Mouse (Mus musculus) hindbrain, postnatal 0 days (tissue): ENCODE data around the gene Psmb10. TPM values are rescaled to one million over a fixed set of nuclear protein-coding genes. Genes with fewer than 3 reads are reported as not detected.

Source experiments
- ATAC-seq: fragments of 200-750 bp; cut with Nextera tagmentation; 2 replicates; pipeline ENCODE4 v1.8.0; 2017; ENCODE audit warnings: mild to moderate bottlenecking, moderate TSS enrichment, moderate library complexity
- DNase-seq: peaks from one replicate; pipeline ENCODE4 v3.0.0-alpha.2; 2015; ENCODE audit warnings: low spot score
- H3K27ac ChIP-seq: fragments of 300-500 bp; sonication (generic); 2 replicates; pipeline ENCODE4 v1.5.1; 2014; ENCODE audit warnings: mild to moderate bottlenecking
- H3K27me3 ChIP-seq: fragments of 300-500 bp; sonication (generic); 2 replicates; pipeline ENCODE4 v1.6.1; 2014; ENCODE audit warnings: low read length, mixed read lengths; ENCODE audit not compliant: insufficient read depth
- H3K36me3 ChIP-seq: fragments of 300-500 bp; sonication (generic); 2 replicates; pipeline ENCODE4 v1.6.1; 2014; ENCODE audit warnings: low read length, mixed read lengths; ENCODE audit not compliant: insufficient read depth
- H3K4me1 ChIP-seq: fragments of 300-500 bp; sonication (generic); 2 replicates; pipeline ENCODE4 v1.6.1; 2014; ENCODE audit warnings: antibody characterized with exemption, low read length, mixed read lengths; ENCODE audit not compliant: insufficient read depth
- H3K4me2 ChIP-seq: fragments of 300-500 bp; sonication (generic); 2 replicates; pipeline ENCODE4 v1.6.1; 2014; ENCODE audit warnings: low read depth, mild to moderate bottlenecking, low read length, moderate library complexity, mixed read lengths
- H3K4me3 ChIP-seq: fragments of 300-500 bp; sonication (generic); 2 replicates; pipeline ENCODE4 v1.5.1; 2014; ENCODE audit warnings: low read length
- H3K9ac ChIP-seq: fragments of 300-500 bp; sonication (generic); replicated peaks from 2 replicates; pipeline ENCODE4 v1.6.1; 2014; ENCODE audit warnings: mild to moderate bottlenecking, low read length, moderate library complexity, mixed read lengths
- H3K9me3 ChIP-seq: fragments of 300-500 bp; sonication (generic); 2 replicates; pipeline ENCODE4 v1.6.1; 2016; ENCODE audit warnings: low read length, mixed read lengths
- CTCF ChIP-seq: IDR thresholded peaks from 2 replicates; pipeline ENCODE4 v1.5.1; 2016; ENCODE audit warnings: antibody characterized with exemption, control low read depth, low read depth
- WGBS: fragments of 180-500 bp; shearing (Covaris S2); extraction: QIAGEN DNeasy Blood & Tissue Kit; methylation state at CpG from one replicate; pipeline ENCODE4 v1.1.7; 2014; 5-methylcytosine and 5-hydroxymethylcytosine counted together
- polyA plus RNA-seq: library from polyadenylated mRNA; unstranded; fragments of >200 nt; fragmentation: Nextera tagmentation; extraction: Ambion mirVana; gene quantifications from 2 replicates; pipeline ENCODE4 v1.2.1, GENCODE M21; 2015
- total RNA-seq: library from RNA; depleted of rRNA; stranded (reverse); fragments of >200 nt; gene quantifications from 2 replicates; pipeline ENCODE4 v1.2.3, GENCODE M21; 2014

Gene Psmb10
- total and polyA plus RNA-seq, 2 experiments from 2014 or later = 67.3 to 117 TPM

DNA sequence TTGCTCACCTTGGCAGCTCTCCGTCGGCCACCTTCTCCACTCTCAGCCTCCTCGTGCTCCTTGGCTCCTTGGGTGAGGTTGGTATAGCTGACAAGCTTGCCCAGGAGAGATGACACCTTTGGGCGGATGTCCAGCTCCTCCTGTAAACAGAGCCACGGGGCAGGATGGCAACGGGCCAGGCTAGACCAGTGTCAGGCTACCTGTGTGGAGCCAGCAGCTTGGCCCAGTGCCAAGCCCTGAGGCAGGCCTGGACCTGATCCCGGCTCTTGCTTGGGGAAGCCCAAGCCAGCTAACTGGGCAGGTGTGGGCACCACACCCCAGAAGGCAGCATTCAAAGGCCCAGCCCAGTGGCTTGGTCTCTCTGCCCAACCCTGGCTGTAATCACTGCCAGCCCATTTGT lies 21.1 kb upstream of the Psmb10 start:
- WGBS = 70% methylated on average over 7 of the region's 7 CpGs
- H3K9ac ChIP-seq = no peak overlapping the region

DNA sequence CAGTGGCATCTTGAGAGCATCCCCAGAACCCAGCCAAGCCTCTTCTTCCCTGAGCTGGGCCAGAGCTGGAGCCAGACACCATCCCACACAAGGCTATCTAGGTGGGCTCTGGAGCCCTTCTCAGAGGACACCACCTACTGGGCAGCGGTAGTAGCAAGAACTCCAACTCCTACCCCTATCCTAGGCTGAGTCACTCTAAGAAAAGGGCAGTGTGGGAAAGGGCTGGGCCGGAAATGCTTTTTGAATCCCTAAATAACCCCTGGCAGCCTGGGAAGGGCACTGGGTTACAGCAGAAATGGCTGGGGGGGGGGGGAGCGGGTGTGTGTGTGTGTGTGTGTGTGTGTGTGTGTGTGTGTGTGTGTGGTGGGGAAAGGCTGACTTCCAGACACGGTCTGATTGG lies 19.6 kb upstream of the Psmb10 start:
- Histone ChIP-seq H3K9ac (no peak overlapping the region), H3K36me3 (no peaks in the 10 kb centered on the region), H3K4me1 (peaks cover 5% of the 10 kb centered on the region; the same call in 1 of the 2 replicates), H3K4me3 (no peak overlapping the region), H3K4me2 (no peak overlapping the region), H3K27ac (no peak overlapping the region), H3K27me3 (no peaks in the 10 kb centered on the region), H3K9me3 (no peaks in the 10 kb centered on the region)
- DNase-seq = no peak
- 57% methylated on average over 3 of the region's 4 CpGs for WGBS
- no peak for TF ChIP-seq CTCF
- no peak; the same call in 1 of the 2 replicates for ATAC-seq

More for the DNA sequence above, 21.1 kb upstream of the Psmb10 start:
- Histone ChIP-seq H3K9me3 (no peaks in the 10 kb centered on the region), H3K4me2 (no peak overlapping the region), H3K4me1 (peaks cover 6% of the 10 kb centered on the region; the same call in 1 of the 2 replicates), H3K27me3 (no peaks in the 10 kb centered on the region), H3K36me3 (no peaks in the 10 kb centered on the region), H3K27ac (no peak overlapping the region), H3K4me3 (no peak overlapping the region)
- DNase-seq (peak; percentile 47), ATAC-seq (peak; percentile 55; the same call in 1 of the 2 replicates)
- TF ChIP-seq CTCF = no peak

DNA sequence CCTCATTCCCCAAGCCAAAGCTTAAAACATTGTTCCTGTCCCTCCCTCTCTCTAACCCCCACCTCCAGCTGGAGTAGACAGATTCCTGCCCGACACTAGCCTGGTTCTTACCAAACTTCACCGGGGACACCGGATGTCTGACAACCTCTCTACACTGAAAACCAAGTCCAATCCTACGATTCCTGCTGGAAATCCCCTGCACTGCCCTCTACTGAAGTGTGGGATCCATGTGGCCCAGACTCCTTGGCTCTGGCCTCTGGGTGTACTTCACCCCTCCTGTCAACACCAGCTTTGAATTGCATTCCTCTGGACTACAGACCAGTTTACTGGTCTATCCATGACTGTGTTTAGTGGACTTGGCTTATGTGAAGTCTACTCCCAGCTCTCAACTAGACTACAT lies 18.3 kb upstream of the Psmb10 start:
- 93% methylated on average over 4 of the region's 4 CpGs for WGBS
- no peak for TF ChIP-seq CTCF
- no peak overlapping the region for H3K9ac ChIP-seq
- no peak for DNase-seq
- no peaks in the 10 kb centered on the region for H3K36me3 ChIP-seq
- no peaks in the 10 kb centered on the region for H3K9me3 ChIP-seq
- no peak overlapping the region for H3K4me3 ChIP-seq
- H3K4me1 ChIP-seq = peaks cover 5% of the 10 kb centered on the region; the same call in 1 of the 2 replicates
- no peak overlapping the region for H3K4me2 ChIP-seq
- no peaks in the 10 kb centered on the region for H3K27me3 ChIP-seq
- ATAC-seq = no peak
- no peak overlapping the region for H3K27ac ChIP-seq

DNA sequence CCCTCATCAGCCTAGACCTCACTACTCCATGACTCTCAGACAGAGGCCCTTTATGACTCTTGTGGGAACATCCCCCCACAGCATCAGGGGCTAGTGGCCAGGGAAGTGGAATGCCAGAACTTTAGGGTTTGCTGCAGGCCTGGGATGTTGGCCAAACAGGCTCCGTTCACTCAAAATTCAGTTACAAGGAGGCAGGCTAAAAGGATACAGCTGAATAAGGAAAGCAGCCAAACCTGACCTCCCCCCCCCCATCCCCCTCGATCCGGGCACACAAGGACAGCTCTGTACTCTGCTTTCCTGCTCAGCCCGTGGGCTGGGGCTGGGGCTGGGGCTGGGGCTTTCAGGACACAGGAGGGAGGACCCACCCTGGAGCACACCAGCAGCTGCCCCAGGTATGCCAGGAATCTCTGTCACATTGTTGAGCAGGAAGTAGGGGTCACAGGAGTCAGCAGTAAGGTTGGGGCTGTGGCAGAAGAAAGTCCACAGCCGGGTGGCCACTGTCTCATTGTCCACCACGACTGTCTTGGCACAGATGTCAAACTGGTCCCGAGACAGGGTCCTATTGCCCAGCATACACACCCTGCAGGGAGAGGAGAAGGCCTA lies 12.9 kb upstream of the Psmb10 start:
- H3K4me3 ChIP-seq = no peak overlapping the region
- H3K9me3 ChIP-seq = no peaks in the 10 kb centered on the region
- DNase-seq (peak; percentile 78), ATAC-seq (peak; percentile 93)
- H3K4me2 ChIP-seq = no peak overlapping the region
- H3K9ac ChIP-seq = no peak overlapping the region
- peaks cover 11% of the 10 kb centered on the region for H3K4me1 ChIP-seq
- H3K27ac ChIP-seq = peak overlapping the region; percentile 84
- no peaks in the 10 kb centered on the region for H3K36me3 ChIP-seq
- no peak for TF ChIP-seq CTCF
- WGBS = 33% methylated on average over 7 of the region's 7 CpGs
- no peaks in the 10 kb centered on the region for H3K27me3 ChIP-seq

DNA sequence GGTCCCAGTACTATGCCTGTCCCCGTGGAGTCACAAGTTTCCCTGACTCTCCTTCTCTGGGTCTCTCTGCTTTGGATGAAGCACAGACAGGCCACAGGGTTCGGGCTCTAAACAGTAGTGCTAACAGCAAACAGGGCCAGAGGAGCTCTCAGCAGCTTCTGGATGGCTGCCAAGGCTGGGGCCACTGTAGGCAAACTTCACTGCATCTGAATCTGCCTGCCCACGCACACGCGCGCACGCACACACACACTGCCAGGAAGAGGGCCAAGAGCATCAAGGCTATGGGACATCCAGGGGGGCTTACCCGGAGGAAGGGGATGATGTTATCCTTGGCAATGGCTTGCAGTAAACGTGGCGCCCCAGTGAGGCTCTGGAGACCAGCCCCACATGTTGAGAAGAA lies 11.1 kb upstream of the Psmb10 start:
- no peak overlapping the region for H3K4me2 ChIP-seq
- WGBS = 37% methylated on average over 10 of the region's 10 CpGs
- peak overlapping the region; percentile 51; the same call in 1 of the 2 replicates for H3K27ac ChIP-seq
- H3K9me3 ChIP-seq = no peaks in the 10 kb centered on the region
- H3K27me3 ChIP-seq = no peaks in the 10 kb centered on the region
- no peak overlapping the region for H3K4me3 ChIP-seq
- no peaks in the 10 kb centered on the region; the same call in 1 of the 2 replicates for H3K36me3 ChIP-seq
- DNase-seq = peak; percentile 81
- no peak overlapping the region for H3K9ac ChIP-seq
- peaks cover 11% of the 10 kb centered on the region for H3K4me1 ChIP-seq
- ATAC-seq = peak; percentile 31
- TF ChIP-seq CTCF = no peak

DNA sequence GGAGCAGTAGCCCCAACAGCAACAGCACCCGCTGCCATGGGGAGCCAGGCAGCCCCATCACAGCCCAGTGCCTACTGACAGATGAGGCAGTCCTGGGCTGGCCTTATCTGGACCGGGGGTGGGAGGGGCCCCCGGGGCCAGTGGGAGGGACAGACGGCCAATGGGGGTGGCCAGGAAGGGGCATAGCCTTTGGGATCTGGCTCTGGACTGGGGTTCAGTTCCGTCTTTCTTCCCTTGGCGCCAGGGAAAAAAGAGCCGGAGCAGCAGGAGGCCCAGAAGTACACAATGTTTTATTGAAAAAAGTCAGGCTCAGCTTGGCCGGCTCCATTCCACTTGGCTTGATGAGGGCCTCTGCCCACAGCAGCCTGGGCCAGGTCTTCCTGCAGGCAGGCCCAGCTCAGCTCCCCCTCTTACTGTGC lies 5.1 kb upstream of the Psmb10 start, which contains the start of gene Lcat:
Gene Lcat (minus strand): TSS at position 62 of the 419 bp plus-strand sequence.
- TF ChIP-seq CTCF = no peak
- H3K4me3 ChIP-seq = no peak within 1 kb of the TSS
- DNase-seq (peak; percentile 73), ATAC-seq (peak; percentile 88)
- WGBS = 28% methylated on average over 7 of the region's 8 CpGs
- H3K4me1 ChIP-seq = no peaks in the 10 kb centered on the region
- no peak within 1 kb of the TSS for H3K9ac ChIP-seq
- H3K4me2 ChIP-seq = no peak within 1 kb of the TSS
- H3K27ac ChIP-seq = peak within 1 kb of the TSS; percentile 73
- no peaks in the 10 kb centered on the region for H3K27me3 ChIP-seq
- no peaks in the 10 kb centered on the region; the same call in 1 of the 2 replicates for H3K36me3 ChIP-seq
- no peaks in the 10 kb centered on the region for H3K9me3 ChIP-seq

DNA sequence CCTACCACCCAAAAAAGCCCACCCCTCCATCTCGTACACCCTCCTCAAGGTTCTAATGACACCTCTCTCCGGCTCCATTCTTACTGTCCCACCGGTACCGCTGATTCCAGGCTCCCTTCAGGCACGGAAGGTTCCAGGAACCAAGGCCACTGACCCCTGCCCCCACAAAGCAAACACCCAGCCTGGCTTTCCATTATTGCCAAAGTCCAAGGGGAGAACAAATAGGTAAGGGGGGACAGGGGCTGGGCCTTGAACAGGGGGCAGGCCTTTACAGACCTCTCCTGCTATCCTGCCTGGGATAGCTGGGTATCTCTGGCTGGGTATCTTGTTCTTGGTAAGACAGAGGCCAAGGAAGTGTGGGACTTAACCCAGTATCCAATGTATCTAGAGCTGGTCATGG lies 4.3 kb upstream of the Psmb10 start:
- TF ChIP-seq CTCF = no peak
- no peaks in the 10 kb centered on the region; the same call in 1 of the 2 replicates for H3K36me3 ChIP-seq
- H3K9me3 ChIP-seq = no peaks in the 10 kb centered on the region
- WGBS = 92% methylated on average over 5 of the region's 5 CpGs
- no peak overlapping the region for H3K4me3 ChIP-seq
- H3K4me1 ChIP-seq = no peaks in the 10 kb centered on the region
- H3K9ac ChIP-seq = no peak overlapping the region
- ATAC-seq = no peak
- no peak for DNase-seq
- H3K27ac ChIP-seq = peak overlapping the region; percentile 73; the same call in 1 of the 2 replicates
- H3K4me2 ChIP-seq = no peak overlapping the region
- H3K27me3 ChIP-seq = no peaks in the 10 kb centered on the region
